Mouse (Mus musculus) midbrain, embryonic 14.5 days (tissue): ENCODE measurements around the gene Cfap298. TPM values are rescaled to one million over a fixed set of nuclear protein-coding genes. Genes with fewer than 3 reads are reported as not detected.

Experiments used
- ATAC-seq: fragments of 200-750 bp; cut with Nextera tagmentation; 2 replicates; pipeline ENCODE4 v1.8.0; 2017; ENCODE audit warnings: moderate number of reproducible peaks, moderate library complexity; ENCODE audit not compliant: low FRiP score, low TSS enrichment
- DNase-seq: peaks from one replicate; pipeline ENCODE4 v3.0.0-alpha.2; 2015
- H3K27ac ChIP-seq: fragments of 300-500 bp; sonication (generic); replicated peaks from 2 replicates; pipeline ENCODE4 v1.5.1; 2014; ENCODE audit warnings: mild to moderate bottlenecking, low read depth, low read length, moderate library complexity
- H3K27me3 ChIP-seq: fragments of 300-500 bp; sonication (generic); 2 replicates; pipeline ENCODE4 v1.6.1; 2014; ENCODE audit warnings: low read length, control low read depth, mixed read lengths; ENCODE audit not compliant: control insufficient read depth, insufficient read depth
- H3K36me3 ChIP-seq: fragments of 300-500 bp; sonication (generic); 2 replicates; pipeline ENCODE4 v1.6.1; 2014; ENCODE audit warnings: low read length, control low read depth; ENCODE audit not compliant: control insufficient read depth, insufficient read depth
- H3K4me1 ChIP-seq: fragments of 300-500 bp; sonication (generic); 2 replicates; pipeline ENCODE4 v1.6.1; 2014; ENCODE audit warnings: mild to moderate bottlenecking, antibody characterized with exemption, low read length, control low read depth; ENCODE audit not compliant: control insufficient read depth, insufficient read depth
- H3K4me2 ChIP-seq: fragments of 300-500 bp; sonication (generic); 2 replicates; pipeline ENCODE4 v1.6.1; 2014; ENCODE audit warnings: mild to moderate bottlenecking, low read length, moderate library complexity
- H3K4me3 ChIP-seq: fragments of 300-500 bp; sonication (generic); replicated peaks from 2 replicates; pipeline ENCODE4 v1.5.1; 2014; ENCODE audit warnings: low read depth, low read length
- H3K9ac ChIP-seq: fragments of 300-500 bp; sonication (generic); replicated peaks from 2 replicates; pipeline ENCODE4 v1.6.1; 2014; ENCODE audit warnings: mild to moderate bottlenecking, low read length, moderate library complexity
- H3K9me3 ChIP-seq: fragments of 300-500 bp; sonication (generic); 2 replicates; pipeline ENCODE4 v1.6.1; 2016; ENCODE audit warnings: low read length, control low read depth, mixed read lengths; ENCODE audit not compliant: control insufficient read depth
- WGBS: fragments of 180-500 bp; shearing (Covaris S2); extraction: QIAGEN DNeasy Blood & Tissue Kit; methylation state at CpG from one replicate; pipeline ENCODE4 v1.1.7; 2014; 5-methylcytosine and 5-hydroxymethylcytosine counted together
- polyA plus RNA-seq: library from polyadenylated mRNA; unstranded; fragments of >200 nt; fragmentation: Nextera tagmentation; extraction: Ambion mirVana; gene quantifications from 2 replicates; pipeline ENCODE4 v1.2.1, GENCODE M21; 2014

Gene Cfap298
- polyA plus RNA-seq, 1 experiment from 2014 or later, result 42.6 TPM

DNA sequence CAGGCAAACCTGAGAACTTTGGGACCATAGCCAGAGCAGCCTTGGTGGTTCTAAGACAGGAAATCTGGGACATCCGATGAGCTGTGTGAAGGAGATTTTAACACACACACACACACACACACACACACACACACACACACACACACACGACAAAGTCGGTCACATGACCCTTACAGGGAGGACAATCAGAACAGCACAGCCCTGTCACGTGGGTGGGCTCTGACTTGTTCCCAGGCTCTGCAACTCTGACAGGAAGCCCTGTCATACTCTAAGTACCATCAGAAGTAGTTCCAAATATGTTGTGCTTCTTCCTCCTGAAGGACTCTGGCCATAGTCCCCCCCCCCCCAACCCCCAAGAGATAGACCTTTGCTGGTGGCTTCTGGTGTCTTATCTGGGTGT lies 33.5 kb downstream of the Cfap298 start:
- H3K27ac ChIP-seq, result no peak overlapping the region
- no peaks in the 10 kb centered on the region for H3K36me3 ChIP-seq
- no peaks in the 10 kb centered on the region for H3K4me1 ChIP-seq
- H3K9me3 ChIP-seq, result no peaks in the 10 kb centered on the region
- no peak overlapping the region for H3K4me3 ChIP-seq
- WGBS, result 78% methylated on average over 4 of the region's 4 CpGs
- no peak overlapping the region for H3K4me2 ChIP-seq
- ATAC-seq (no peak), DNase-seq (no peak)
- H3K9ac ChIP-seq, result no peak overlapping the region
- H3K27me3 ChIP-seq, result no peaks in the 10 kb centered on the region

DNA sequence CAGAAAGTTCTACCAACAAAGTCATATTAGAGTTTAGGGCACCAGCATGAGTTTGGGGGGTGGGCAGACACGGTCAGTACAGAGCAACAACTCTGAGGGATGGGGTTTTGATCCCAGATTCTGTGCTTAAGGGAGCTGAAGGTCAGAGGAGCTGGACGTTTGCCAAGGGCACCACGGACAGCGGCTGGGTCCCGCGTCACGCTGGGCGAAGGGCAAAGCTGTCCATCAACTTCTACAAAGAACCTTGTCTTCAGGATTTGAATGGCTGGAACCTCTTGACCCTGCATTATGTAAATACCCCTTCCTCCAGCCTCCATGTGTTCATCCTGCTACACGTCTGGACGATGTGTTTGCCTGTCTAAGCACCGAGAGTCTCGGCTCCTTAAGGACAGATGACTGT lies 35.4 kb downstream of the Cfap298 start:
- Histone ChIP-seq H3K4me3 (no peak overlapping the region), H3K27me3 (no peaks in the 10 kb centered on the region), H3K9ac (no peak overlapping the region), H3K36me3 (no peaks in the 10 kb centered on the region), H3K4me2 (no peak overlapping the region), H3K9me3 (no peaks in the 10 kb centered on the region), H3K27ac (no peak overlapping the region), H3K4me1 (no peaks in the 10 kb centered on the region)
- DNase-seq (no peak), ATAC-seq (no peak)
- whole genome bisulfite sequencing, result 48% methylated on average over 12 of the region's 12 CpGs

DNA sequence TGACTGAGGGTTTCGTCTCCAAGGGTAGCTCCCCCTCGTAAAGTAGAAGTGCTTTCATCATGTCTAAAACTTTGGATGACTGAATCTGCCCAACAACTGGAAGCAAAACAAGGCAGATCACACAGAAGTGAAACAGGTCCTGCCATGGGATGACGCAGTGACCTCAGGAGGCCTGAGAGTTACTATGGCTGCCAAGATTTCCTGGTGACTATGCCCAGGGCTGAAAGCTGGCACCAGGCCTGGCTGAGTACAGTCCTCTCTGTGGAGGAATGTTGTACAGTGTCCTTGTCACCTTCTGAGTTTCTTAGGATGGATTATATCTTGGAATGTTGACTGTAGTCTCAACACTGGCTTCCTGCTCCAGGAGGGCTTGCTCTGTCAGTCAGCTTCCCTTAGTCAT lies 37.3 kb downstream of the Cfap298 start:
- no peaks in the 10 kb centered on the region for H3K27me3 ChIP-seq
- H3K4me1 ChIP-seq, result no peaks in the 10 kb centered on the region
- H3K4me3 ChIP-seq, result no peak overlapping the region
- WGBS, result 90% methylated on average over 3 of the region's 3 CpGs
- H3K9me3 ChIP-seq, result no peaks in the 10 kb centered on the region
- no peak overlapping the region for H3K9ac ChIP-seq
- DNase-seq, result no peak
- no peaks in the 10 kb centered on the region for H3K36me3 ChIP-seq
- H3K4me2 ChIP-seq, result no peak overlapping the region
- ATAC-seq, result no peak
- no peak overlapping the region for H3K27ac ChIP-seq

DNA sequence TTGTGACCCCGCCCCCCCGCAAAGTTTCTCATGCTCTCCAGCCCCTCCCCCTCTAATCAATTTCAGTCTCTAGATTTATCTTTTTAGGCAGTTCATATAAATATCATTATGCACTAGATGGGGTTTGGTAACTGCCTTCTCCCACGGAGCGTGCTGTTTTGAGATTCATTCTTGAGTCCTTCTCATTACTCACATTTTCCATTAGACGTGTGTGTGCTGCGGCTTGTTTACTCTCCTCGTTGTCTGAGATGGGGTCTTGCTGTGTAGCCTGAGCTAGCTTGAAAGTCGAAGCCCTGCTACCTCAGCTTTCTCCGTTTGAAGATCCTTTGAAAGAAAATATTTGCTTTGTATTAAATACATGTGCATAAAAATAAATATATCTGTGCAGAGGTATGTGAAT lies 41.1 kb downstream of the Cfap298 start:
- Histone ChIP-seq H3K4me3 (no peak overlapping the region), H3K36me3 (no peaks in the 10 kb centered on the region), H3K9me3 (no peaks in the 10 kb centered on the region), H3K27me3 (no peaks in the 10 kb centered on the region), H3K4me2 (no peak overlapping the region), H3K27ac (no peak overlapping the region), H3K4me1 (no peaks in the 10 kb centered on the region), H3K9ac (no peak overlapping the region)
- DNase-seq, result no peak
- 67% methylated on average over 9 of the region's 9 CpGs for whole genome bisulfite sequencing
- ATAC-seq, result no peak

DNA sequence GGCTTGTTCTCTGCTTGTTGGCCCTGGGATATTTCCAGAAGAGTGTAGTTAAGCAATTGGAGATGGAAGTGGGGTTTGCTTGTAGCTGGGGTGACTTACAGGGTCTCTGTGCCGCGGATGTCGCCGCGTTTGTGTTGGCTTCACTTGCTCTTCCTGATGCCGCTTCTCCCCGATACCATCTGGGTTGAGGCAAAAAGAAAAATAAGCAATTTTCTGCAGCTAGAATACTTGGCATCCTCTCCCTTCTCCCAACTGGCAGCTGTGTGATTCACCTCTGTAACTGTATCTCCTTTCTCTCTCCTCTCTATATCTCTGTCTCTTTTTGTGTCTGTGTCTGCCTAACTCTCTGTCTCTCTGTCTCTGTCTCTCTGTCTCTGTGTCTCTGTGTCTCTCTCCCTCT lies 41.9 kb downstream of the Cfap298 start:
- no peak overlapping the region for H3K27ac ChIP-seq
- H3K27me3 ChIP-seq, result no peaks in the 10 kb centered on the region
- H3K36me3 ChIP-seq, result no peaks in the 10 kb centered on the region
- H3K9ac ChIP-seq, result no peak overlapping the region
- H3K4me3 ChIP-seq, result no peak overlapping the region
- 81% methylated on average over 7 of the region's 7 CpGs for WGBS
- H3K4me2 ChIP-seq, result no peak overlapping the region
- DNase-seq (no peak), ATAC-seq (no peak)
- no peaks in the 10 kb centered on the region for H3K9me3 ChIP-seq
- no peaks in the 10 kb centered on the region for H3K4me1 ChIP-seq

DNA sequence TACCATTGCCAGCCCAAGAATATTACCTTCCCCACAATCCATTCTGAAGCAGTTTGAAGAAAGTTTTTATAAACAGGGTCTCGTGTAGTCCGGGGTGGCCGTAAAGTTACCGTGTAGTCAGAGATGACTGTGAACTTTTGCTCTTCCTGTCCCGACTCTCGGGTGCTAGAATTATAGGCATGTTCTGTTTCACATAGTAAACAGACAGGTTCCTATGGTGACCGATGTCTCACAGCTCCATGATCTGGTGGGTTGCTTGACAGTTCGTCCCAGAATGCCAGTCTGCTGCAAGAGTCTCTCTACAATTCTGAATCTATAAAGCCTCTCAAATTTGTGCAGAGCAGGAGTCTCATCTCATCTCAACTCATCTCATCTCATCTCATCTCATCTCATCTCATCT lies 42.8 kb downstream of the Cfap298 start:
- Histone ChIP-seq H3K4me3 (no peak overlapping the region), H3K9me3 (no peaks in the 10 kb centered on the region), H3K9ac (no peak overlapping the region), H3K4me1 (no peaks in the 10 kb centered on the region), H3K4me2 (no peak overlapping the region), H3K27me3 (no peaks in the 10 kb centered on the region), H3K27ac (no peak overlapping the region), H3K36me3 (no peaks in the 10 kb centered on the region)
- ATAC-seq (no peak), DNase-seq (no peak)
- WGBS, result 79% methylated on average over 8 of the region's 8 CpGs

DNA sequence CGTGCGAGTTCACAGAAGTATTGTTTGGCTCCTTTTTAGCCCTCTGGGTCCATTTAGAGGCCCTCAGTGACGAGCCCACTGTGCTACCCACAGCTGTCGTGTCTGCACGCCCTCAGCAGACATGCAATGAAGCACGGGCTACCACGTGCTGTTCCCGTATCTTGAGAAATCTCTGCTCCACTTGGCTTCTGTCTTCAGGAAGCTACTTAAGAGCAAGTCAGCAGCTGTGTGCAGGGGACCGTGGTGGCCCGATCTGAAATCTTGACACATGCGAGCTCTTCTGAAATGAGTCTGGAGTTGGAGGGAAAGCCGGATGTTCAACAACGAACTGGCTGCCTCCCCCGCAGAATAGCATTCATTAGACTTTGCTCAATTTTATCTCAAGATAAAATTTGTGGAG lies 43.3 kb downstream of the Cfap298 start:
- Histone ChIP-seq H3K4me1 (no peaks in the 10 kb centered on the region), H3K27ac (no peak overlapping the region), H3K27me3 (no peaks in the 10 kb centered on the region), H3K36me3 (no peaks in the 10 kb centered on the region), H3K4me2 (no peak overlapping the region), H3K4me3 (no peak overlapping the region), H3K9ac (no peak overlapping the region), H3K9me3 (no peaks in the 10 kb centered on the region)
- DNase-seq (no peak), ATAC-seq (no peak)
- 60% methylated on average over 14 of the region's 14 CpGs for WGBS

DNA sequence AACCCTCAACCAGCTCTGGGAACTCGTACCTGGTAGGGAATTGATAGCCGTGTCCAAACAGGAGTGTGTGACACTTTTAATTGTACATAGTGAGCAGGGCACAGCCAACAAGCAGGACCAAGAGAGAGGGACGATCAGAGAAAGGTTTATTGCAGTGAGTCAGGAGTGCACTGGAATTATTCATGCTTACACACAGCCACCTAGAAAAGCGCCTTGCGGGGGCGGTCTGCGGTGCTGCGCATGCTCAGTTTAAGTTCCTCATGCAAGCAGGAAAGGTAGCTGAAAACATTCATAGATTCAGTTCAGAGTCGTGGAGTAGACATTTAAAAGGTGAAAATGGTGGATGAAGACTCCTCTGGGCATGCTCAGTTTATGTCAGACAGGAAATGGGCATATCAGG lies 44.2 kb downstream of the Cfap298 start:
- ATAC-seq, result no peak
- Histone ChIP-seq H3K27ac (no peak overlapping the region), H3K4me1 (no peaks in the 10 kb centered on the region), H3K4me2 (no peak overlapping the region), H3K9ac (no peak overlapping the region), H3K9me3 (no peaks in the 10 kb centered on the region), H3K36me3 (no peaks in the 10 kb centered on the region), H3K4me3 (no peak overlapping the region), H3K27me3 (no peaks in the 10 kb centered on the region)
- no peak for DNase-seq
- WGBS, result 93% methylated on average over 9 of the region's 9 CpGs

DNA sequence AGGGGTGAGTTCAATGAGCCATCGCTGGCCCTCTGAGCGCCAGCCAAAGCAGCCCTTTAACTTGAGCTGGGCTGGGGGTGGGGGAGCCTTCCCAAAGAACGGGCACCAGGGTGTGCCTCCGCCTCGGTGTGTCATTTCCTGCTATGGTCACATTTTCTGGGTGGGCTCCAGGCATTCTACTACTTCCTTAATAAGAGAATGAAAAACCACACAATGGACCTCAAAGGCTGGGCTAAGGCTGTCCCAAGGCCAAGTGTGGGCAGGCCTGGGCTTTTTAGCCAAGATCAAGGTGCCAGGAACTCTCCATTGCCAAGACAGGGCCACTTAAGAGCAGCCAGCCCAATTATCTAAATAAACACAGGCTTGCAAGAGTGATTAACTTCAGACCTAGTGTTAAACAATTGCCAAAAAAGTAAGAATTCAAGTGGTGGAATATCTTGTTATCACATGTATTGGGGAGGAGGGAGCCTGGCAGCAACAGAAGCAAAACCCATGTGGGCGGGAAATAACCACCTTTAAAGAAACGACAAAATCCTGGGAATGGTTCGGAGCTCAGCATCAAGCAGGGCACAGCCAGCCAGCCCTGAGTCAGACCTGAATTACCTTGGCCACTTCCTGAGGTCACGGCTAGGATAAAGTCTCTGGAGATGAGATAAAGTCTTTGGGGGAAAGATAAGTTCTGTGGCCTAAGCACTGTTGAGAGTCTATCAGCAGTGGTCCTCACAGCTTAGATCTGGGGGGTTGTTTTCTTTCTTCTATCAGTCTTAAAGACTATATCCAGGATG lies 48.9 kb downstream of the Cfap298 start:
- DNase-seq, result no peak

More for the DNA sequence above, 48.9 kb downstream of the Cfap298 start:
- Histone ChIP-seq H3K4me3 (no peak overlapping the region), H3K9ac (no peak overlapping the region), H3K9me3 (no peaks in the 10 kb centered on the region), H3K4me1 (no peaks in the 10 kb centered on the region), H3K27ac (no peak overlapping the region), H3K36me3 (no peaks in the 10 kb centered on the region), H3K4me2 (no peak overlapping the region), H3K27me3 (no peaks in the 10 kb centered on the region)
- WGBS, result 85% methylated on average over 9 of the region's 9 CpGs
- no peak for ATAC-seq
